9 mouse cellular contexts compared by ENCODE assay signal in the genomic region with DNA sequence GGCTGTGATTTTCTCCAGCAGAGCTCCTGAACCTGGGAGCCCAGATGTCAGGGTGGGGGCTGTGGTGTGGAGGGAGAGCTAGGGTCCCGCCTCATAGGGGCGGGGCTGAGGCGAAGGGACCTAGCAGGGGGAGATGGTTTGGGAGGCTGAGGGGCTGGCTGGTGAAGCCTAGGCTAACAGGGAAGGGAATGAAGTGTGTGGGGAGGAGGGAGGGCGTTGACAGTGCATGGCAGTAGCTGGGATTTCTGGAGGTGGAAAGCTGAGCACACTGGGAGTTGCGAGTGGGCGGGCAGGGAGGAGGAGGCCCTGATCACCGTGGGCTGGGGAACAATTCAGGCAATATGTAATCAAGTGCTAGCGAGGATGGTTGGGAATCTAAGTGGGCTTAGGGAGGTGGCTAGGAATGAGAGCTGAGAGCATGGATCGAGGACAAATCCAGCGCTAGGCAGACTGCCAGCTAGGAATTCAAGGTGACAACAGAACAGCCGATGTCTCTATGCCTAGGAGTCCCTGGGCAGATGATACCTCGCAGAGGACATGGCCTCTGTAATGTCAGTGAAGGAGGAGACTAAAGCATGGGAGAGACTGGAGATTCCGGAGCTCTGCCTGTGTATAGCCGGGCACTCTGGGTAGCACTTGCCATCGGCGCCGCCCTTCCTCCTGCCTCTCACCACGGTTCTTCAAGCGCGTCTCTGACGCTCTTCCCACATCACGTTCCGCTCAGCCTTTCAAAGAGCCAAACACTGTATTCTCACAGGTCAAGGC. TPM values are rescaled to one million over a fixed set of nuclear protein-coding genes. Genes with fewer than 3 reads are reported as not detected.
DNase-seq lines count a peak whose midpoint lies in the region; ATAC-seq and TF ChIP-seq lines count a peak whose summit lies in the region.
"Had no signal": no experiment of that assay in that cellular context is flagged by ENCODE, and none has a peak within 500 bp of the region (broad histone marks: within the 10 kb centered on the region; RNA-seq: fewer than 3 reads in every experiment).

No protein-coding gene starts in this region.

- peak overlapping the region; percentile 33 for H3K4me3 ChIP-seq in hindbrain, embryonic 13.5 days
- H3K4me3 ChIP-seq in left cerebral cortex, adult 2 months, result peak overlapping the region; percentile 36

- peak overlapping the region; percentile 67 for H3K9ac ChIP-seq in hindbrain, embryonic 13.5 days

- ATAC-seq in frontal cortex, adult (ENCODE audit: low TSS enrichment), result peak; percentile 45
- ATAC-seq in hindbrain, embryonic 13.5 days (ENCODE audit: low FRiP score), result peak; percentile 70

- intact Hi-C loops in left cerebral cortex, adult 2 months (cut with DNase I), result loop anchor here (1.0 to 2.0 kb wide), 4 partner anchors 13 to 105 kb away; partner anchors contain the start of gene Calm2

- no peak for TF ChIP-seq CTCF in left cerebral cortex, adult 2 months (IDR thresholded peaks at IDR 0.05)

- peaks cover 46% of the 10 kb centered on the region for H3K4me1 ChIP-seq in hindbrain, embryonic 13.5 days (replicated peaks)

- under 1% methylated on average over 23 of the region's 23 CpGs for WGBS in hindbrain, embryonic 13.5 days

- peak; percentile 64 to 86 for DNase-seq in adrenal gland, adult (ENCODE audit: inconsistent age in 2 of 2, low spot score in 1 of 2)
- peak; percentile 68 for DNase-seq in cerebellum, adult 8-10 months
- DNase-seq in left cerebral cortex, adult 2 months (ENCODE audit: extremely low spot score in 1 of 2, low spot score in 2 of 2), result peak; percentile 60 to 70
- peak; percentile 76 for DNase-seq in lung, postnatal 36 days
- DNase-seq in retina, postnatal 7 days (ENCODE audit: low read depth, low spot score), result peak; percentile 69
- DNase-seq in urinary bladder, postnatal 10 days (ENCODE audit: low spot score), result no peak

- H3K27me3 ChIP-seq in hindbrain, embryonic 13.5 days, result 0 out of 2 replicates have a peak, but pooled peaks cover 4% of the 10 kb centered on the region

- H3K4me2 ChIP-seq in hindbrain, embryonic 13.5 days, result peak overlapping the region; percentile 62

- peak overlapping the region; percentile 69 for H3K27ac ChIP-seq in hindbrain, embryonic 13.5 days
- H3K27ac ChIP-seq in left cerebral cortex, adult 2 months, result peak overlapping the region; percentile 91

- H3K9me3 ChIP-seq in hindbrain, embryonic 13.5 days, result no peaks in the 10 kb centered on the region

- H3K36me3 ChIP-seq in hindbrain, embryonic 13.5 days, result no peaks in the 10 kb centered on the region

RNA-seq across cellular contexts. Expression of gene Calm2, which starts 27.2 kb away (rescaled TPM):
- polyA plus RNA-seq in hindbrain, embryonic 13.5 days (2015; fragmentation: Nextera tagmentation; extraction: Ambion mirVana), result 2,223 and 2,271 TPM in 2 replicates
- total RNA-seq in left cerebral cortex, adult 2 months (2021), result 1,000 to 10,000 TPM; 2,083 to 2,187 TPM

RNA-seq across cellular contexts. Expression of gene Stpg4, which starts 46.4 kb away (rescaled TPM):
- polyA plus RNA-seq in hindbrain, embryonic 13.5 days (2015; fragmentation: Nextera tagmentation; extraction: Ambion mirVana), result not detected in 2 replicates
- total RNA-seq in left cerebral cortex, adult 2 months (2021), result not detected
- total RNA-seq: gastrocnemius, postnatal 4 days had no signal
